Mouse (Mus musculus) left cerebral cortex, postnatal 36 days (tissue): Measurements from ENCODE around the gene Gstp3. TPM values are rescaled to one million over a fixed set of nuclear protein-coding genes. Genes with fewer than 3 reads are reported as not detected.

Source experiments
- DNase-seq, 2 experiments: peaks; one replicate each; pipeline ENCODE4 v3.0.0; 2021 to 2022; ENCODE audit warnings: low spot score in 2 of 2, mixed read lengths in 1 of 2
- intact Hi-C: fragments of 180-260 bp; cut with DNase I; formaldehyde crosslinking; loops from one replicate; pipeline ENCODE4 v1.15.1; 2025
- total RNA-seq, 2 experiments: library from RNA; stranded (reverse); gene quantifications; 2 replicates each; pipeline ENCODE4 v1.2.3; 2021

Gene Gstp3
- total RNA-seq, result not detected

GRCm38 (mm10) chr19:4059069-4059740, at the start of gene Gstp3:
Gstp3 (minus strand) TSS chr19:4059569.
- DNase-seq, result no peak
- intact Hi-C loops, result no loop called here

GRCm38 (mm10) chr19:4108535-4108934, 49.2 kb upstream of the Gstp3 start:
- intact Hi-C loops, result no loop called here
- no peak for DNase-seq

- intact Hi-C loops, result no loop called here
- DNase-seq, result no peak
Measured at GRCm38 (mm10) chr19:4106654-4107053, 47.3 kb upstream of the Gstp3 start.

- intact Hi-C loops, result no loop called here
- DNase-seq, result no peak
Measured at GRCm38 (mm10) chr19:4104675-4105194, 45.4 kb upstream of the Gstp3 start.

- DNase-seq, result no peak
- intact Hi-C loops, result no loop called here
Measured at GRCm38 (mm10) chr19:4103792-4104191, 44.4 kb upstream of the Gstp3 start.

GRCm38 (mm10) chr19:4103294-4103693, 43.9 kb upstream of the Gstp3 start:
- no peak for DNase-seq
- intact Hi-C loops, result no loop called here

GRCm38 (mm10) chr19:4102626-4103025, 43.3 kb upstream of the Gstp3 start:
- DNase-seq, result no peak
- intact Hi-C loops, result no loop called here

GRCm38 (mm10) chr19:4102049-4102448, 42.7 kb upstream of the Gstp3 start:
- intact Hi-C loops, result no loop called here
- no peak for DNase-seq

GRCm38 (mm10) chr19:4101466-4101865, 42.1 kb upstream of the Gstp3 start:
- no peak for DNase-seq
- intact Hi-C loops, result loop anchor here (2.0 kb wide), 1 partner anchor 129 kb away; the partner anchor contains the start of gene Pold4

- DNase-seq, result peak; percentile 75 to 81
- intact Hi-C loops, result loop anchor here (2.0 kb wide), 1 partner anchor 130 kb away; the partner anchor contains the start of gene Pold4
Measured at GRCm38 (mm10) chr19:4100718-4101261, 41.4 kb upstream of the Gstp3 start.

- intact Hi-C loops, result loop anchor here (2.0 to 5.0 kb wide), 2 partner anchors 53 to 131 kb away; partner anchors contain the start of genes Gstp2 and Pold4
Measured at GRCm38 (mm10) chr19:4099837-4100717, 40.7 kb upstream of the Gstp3 start, which contains the start of gene Pitpnm1. Pitpnm1 (plus strand) TSS chr19:4099998.

GRCm38 (mm10) chr19:4099056-4099455, 39.7 kb upstream of the Gstp3 start:
- intact Hi-C loops, result loop anchor here (5.0 kb wide), 1 partner anchor 52 kb away; the partner anchor contains the start of gene Gstp2
- DNase-seq, result peak; percentile 84 to 89

More at GRCm38 (mm10) chr19:4099837-4100717, 40.7 kb upstream of the Gstp3 start, which contains the start of gene Pitpnm1:
- DNase-seq, result peak; percentile 56 to 68

GRCm38 (mm10) chr19:4098426-4098825, 39.1 kb upstream of the Gstp3 start:
- intact Hi-C loops, result loop anchor here (5.0 kb wide), 1 partner anchor 51 kb away; the partner anchor contains the start of gene Gstp2

GRCm38 (mm10) chr19:4097441-4097825, 38.1 kb upstream of the Gstp3 start:
- no peak for DNase-seq
- intact Hi-C loops, result loop anchor here (5.0 kb wide), 1 partner anchor 50 kb away; the partner anchor contains the start of gene Gstp2

More at GRCm38 (mm10) chr19:4098426-4098825, 39.1 kb upstream of the Gstp3 start:
- DNase-seq, result no peak

GRCm38 (mm10) chr19:4096642-4097440, 37.5 kb upstream of the Gstp3 start, which contains the start of gene Cdk2ap2:
Cdk2ap2 (plus strand) TSS chr19:4097182.
- peak; percentile 100 for DNase-seq
- intact Hi-C loops, result loop anchor here (5.0 kb wide), 1 partner anchor 50 kb away; the partner anchor contains the start of gene Gstp2

- DNase-seq, result no peak
- intact Hi-C loops, result loop anchor here (5.0 kb wide), 1 partner anchor 49 kb away; the partner anchor contains the start of gene Gstp2
Measured at GRCm38 (mm10) chr19:4095802-4096201, 36.4 kb upstream of the Gstp3 start.

- intact Hi-C loops, result loop anchor here (5.0 kb wide), 1 partner anchor 48 kb away; the partner anchor contains the start of gene Gstp2
- no peak for DNase-seq
Measured at GRCm38 (mm10) chr19:4094774-4095303, 35.5 kb upstream of the Gstp3 start.

- no peak for DNase-seq
- intact Hi-C loops, result no loop called here
Measured at GRCm38 (mm10) chr19:4094348-4094747, 35.0 kb upstream of the Gstp3 start.
